Mouse (Mus musculus) testis, adult 2 months (tissue): ENCODE data around the gene Rasl10b. TPM values are rescaled to one million over a fixed set of nuclear protein-coding genes. Genes with fewer than 3 reads are reported as not detected.
A peak's percentile ranks its signal among the peaks of the same experiment; 100 is the strongest.

Source experiments
- H3K27ac ChIP-seq: fragments of 200-500 bp; 2 replicates; pipeline ENCODE4 v1.5.1; 2012; ENCODE audit warnings: low read depth, low read length; ENCODE audit not compliant: control insufficient read depth, insufficient read depth
- H3K27me3 ChIP-seq: fragments of 200-500 bp; 2 replicates; pipeline ENCODE4 v1.6.1; 2012; ENCODE audit warnings: mild to moderate bottlenecking, low read length, moderate library complexity; ENCODE audit not compliant: control insufficient read depth, insufficient read depth
- H3K36me3 ChIP-seq: fragments of 200-500 bp; 2 replicates; pipeline ENCODE4 v1.6.1; 2012; ENCODE audit warnings: mild to moderate bottlenecking, low read length; ENCODE audit not compliant: control insufficient read depth, insufficient read depth
- H3K4me1 ChIP-seq: fragments of 200-500 bp; 2 replicates; pipeline ENCODE4 v1.6.1; 2012; ENCODE audit warnings: low read length; ENCODE audit not compliant: control insufficient read depth, insufficient read depth
- H3K4me3 ChIP-seq: fragments of 200-500 bp; 2 replicates; pipeline ENCODE4 v1.5.1; 2012; ENCODE audit warnings: low read depth, mild to moderate bottlenecking, low read length, moderate library complexity, mixed read lengths; ENCODE audit not compliant: control insufficient read depth
- CTCF ChIP-seq: fragments of 200-500 bp; IDR thresholded peaks from 2 replicates; pipeline ENCODE4 v1.5.1; 2012; ENCODE audit warnings: low read depth, mild to moderate bottlenecking, inconsistent platforms, low read length, moderate library complexity; ENCODE audit not compliant: control insufficient read depth, insufficient read depth, insufficient replicate concordance
- POLR2A ChIP-seq: fragments of 200-500 bp; IDR thresholded peaks from 2 replicates; pipeline ENCODE4 v1.6.1; 2012; ENCODE audit warnings: low read depth, mild to moderate bottlenecking, inconsistent platforms, low read length, moderate library complexity; ENCODE audit not compliant: control insufficient read depth
- polyA plus RNA-seq: library from polyadenylated mRNA; depleted of rRNA; stranded (reverse); fragments of >200 nt; gene quantifications from 2 replicates; pipeline ENCODE4 v1.2.3, GENCODE M21; 2012

Gene Rasl10b
- polyA plus RNA-seq, 1 experiment = 2.0 TPM

- TF ChIP-seq POLR2A = no peak
- TF ChIP-seq CTCF = no peak
- H3K27me3 ChIP-seq = no peaks in the 10 kb centered on the region
- H3K36me3 ChIP-seq = peaks cover 7% of the 10 kb centered on the region
- H3K4me1 ChIP-seq = no peaks in the 10 kb centered on the region
- H3K4me3 ChIP-seq = no peak overlapping the region
- no peak overlapping the region for H3K27ac ChIP-seq
Observed at GRCm38 (mm10) chr11:83394802-83395439, 14.0 kb upstream of the Rasl10b start.

- H3K4me1 ChIP-seq = no peaks in the 10 kb centered on the region
- no peak for TF ChIP-seq CTCF
- H3K36me3 ChIP-seq = peaks cover 7% of the 10 kb centered on the region
- no peaks in the 10 kb centered on the region for H3K27me3 ChIP-seq
- no peak overlapping the region for H3K4me3 ChIP-seq
- no peak overlapping the region for H3K27ac ChIP-seq
Observed at GRCm38 (mm10) chr11:83397626-83398025, 11.3 kb upstream of the Rasl10b start.

GRCm38 (mm10) chr11:83398724-83399123 is 10.2 kb upstream of the Rasl10b start:
- peaks cover 3% of the 10 kb centered on the region; the same call in 1 of the 2 replicates for H3K36me3 ChIP-seq
- no peak for TF ChIP-seq CTCF
- no peak for TF ChIP-seq POLR2A
- H3K4me3 ChIP-seq = no peak overlapping the region
- no peak overlapping the region for H3K27ac ChIP-seq
- H3K4me1 ChIP-seq = no peaks in the 10 kb centered on the region
- no peaks in the 10 kb centered on the region for H3K27me3 ChIP-seq

- Histone ChIP-seq H3K4me1 (no peaks in the 10 kb centered on the region), H3K27ac (no peak overlapping the region), H3K36me3 (no peaks in the 10 kb centered on the region), H3K4me3 (no peak overlapping the region), H3K27me3 (no peaks in the 10 kb centered on the region)
- TF ChIP-seq POLR2A (no peak), CTCF (no peak)
Observed at GRCm38 (mm10) chr11:83403787-83404186, 5.2 kb upstream of the Rasl10b start.

GRCm38 (mm10) chr11:83406391-83406790 is 2.5 kb upstream of the Rasl10b start:
- Histone ChIP-seq H3K4me1 (peaks cover 6% of the 10 kb centered on the region), H3K27me3 (no peaks in the 10 kb centered on the region), H3K4me3 (no peak overlapping the region), H3K36me3 (no peaks in the 10 kb centered on the region), H3K27ac (no peak overlapping the region)
- TF ChIP-seq CTCF (no peak), POLR2A (no peak)

- Histone ChIP-seq H3K27ac (no peak overlapping the region), H3K27me3 (no peaks in the 10 kb centered on the region), H3K4me1 (peaks cover 6% of the 10 kb centered on the region), H3K36me3 (no peaks in the 10 kb centered on the region), H3K4me3 (no peak overlapping the region)
- TF ChIP-seq POLR2A = no peak
- TF ChIP-seq CTCF = no peak
Observed at GRCm38 (mm10) chr11:83408242-83408641, 695 bp upstream of the Rasl10b start.

- no peaks in the 10 kb centered on the region for H3K36me3 ChIP-seq
- H3K27ac ChIP-seq = no peak overlapping the region
- TF ChIP-seq CTCF = no peak
- TF ChIP-seq POLR2A = no peak
- peak overlapping the region; percentile 41 for H3K4me3 ChIP-seq
- H3K4me1 ChIP-seq = peaks cover 6% of the 10 kb centered on the region
- no peaks in the 10 kb centered on the region for H3K27me3 ChIP-seq
Observed at GRCm38 (mm10) chr11:83409792-83410291, 905 bp downstream of the Rasl10b start.
